Mouse (Mus musculus) stomach, postnatal 0 days (tissue): Measurements from ENCODE around the gene Elp5. TPM values are rescaled to one million over a fixed set of nuclear protein-coding genes. Genes with fewer than 3 reads are reported as not detected.
A peak's percentile ranks its signal among the peaks of the same experiment; 100 is the strongest.

Experiments
- ATAC-seq: fragments of 200-750 bp; cut with Nextera tagmentation; 2 replicates; pipeline ENCODE4 v1.8.0; 2017; ENCODE audit not compliant: low FRiP score, low TSS enrichment
- DNase-seq: peaks from one replicate; pipeline ENCODE4 v3.0.0-alpha.2; 2016; ENCODE audit warnings: low spot score
- H3K27ac ChIP-seq: fragments of 300-500 bp; sonication (generic); replicated peaks from 2 replicates; pipeline ENCODE4 v1.5.1; 2014; ENCODE audit warnings: mild to moderate bottlenecking, control low read depth
- H3K27me3 ChIP-seq: fragments of 300-500 bp; sonication (generic); 2 replicates; pipeline ENCODE4 v1.6.1; 2014; ENCODE audit warnings: low read length; ENCODE audit not compliant: control insufficient read depth, insufficient read depth
- H3K36me3 ChIP-seq: fragments of 300-500 bp; sonication (generic); 2 replicates; pipeline ENCODE4 v1.6.1; 2014; ENCODE audit warnings: low read length, mixed read lengths; ENCODE audit not compliant: control insufficient read depth, insufficient read depth
- H3K4me1 ChIP-seq: fragments of 300-500 bp; sonication (generic); replicated peaks from 2 replicates; pipeline ENCODE4 v1.6.1; 2014; ENCODE audit warnings: antibody characterized with exemption; ENCODE audit not compliant: control insufficient read depth, insufficient read depth
- H3K4me2 ChIP-seq: fragments of 300-500 bp; sonication (generic); replicated peaks from 2 replicates; pipeline ENCODE4 v1.6.1; 2014; ENCODE audit warnings: low read depth, mild to moderate bottlenecking, control low read depth, moderate library complexity
- H3K4me3 ChIP-seq: fragments of 300-500 bp; sonication (generic); 2 replicates; pipeline ENCODE4 v1.5.1; 2014; ENCODE audit warnings: low read depth, low read length, control low read depth
- H3K9ac ChIP-seq: fragments of 300-500 bp; sonication (generic); 2 replicates; pipeline ENCODE4 v1.6.1; 2014; ENCODE audit warnings: mild to moderate bottlenecking, low read length, control low read depth, mixed read lengths
- H3K9me3 ChIP-seq: fragments of 300-500 bp; sonication (generic); 2 replicates; pipeline ENCODE4 v1.6.1; 2016; ENCODE audit warnings: low read length; ENCODE audit not compliant: control insufficient read depth
- CTCF ChIP-seq: IDR thresholded peaks from 2 replicates; pipeline ENCODE4 v1.5.1; 2016; ENCODE audit warnings: antibody characterized with exemption, low read depth, mild to moderate bottlenecking, moderate library complexity
- EP300 ChIP-seq: optimal IDR thresholded peaks from 2 replicates; pipeline ENCODE3; 2016; ENCODE audit warnings: antibody characterized with exemption
- WGBS: fragments of 180-500 bp; shearing (Covaris S2); extraction: QIAGEN DNeasy Blood & Tissue Kit; methylation state at CpG from one replicate; pipeline ENCODE4 v1.1.7; 2014; 5-methylcytosine and 5-hydroxymethylcytosine counted together
- polyA plus RNA-seq: library from polyadenylated mRNA; unstranded; fragments of >200 nt; fragmentation: Nextera tagmentation; extraction: Ambion mirVana; gene quantifications from 2 replicates; pipeline ENCODE4 v1.2.1, GENCODE M21; 2015

Elp5 gene
- polyA plus RNA-seq: 73.1 and 73.4 TPM in 2 replicates

DNA sequence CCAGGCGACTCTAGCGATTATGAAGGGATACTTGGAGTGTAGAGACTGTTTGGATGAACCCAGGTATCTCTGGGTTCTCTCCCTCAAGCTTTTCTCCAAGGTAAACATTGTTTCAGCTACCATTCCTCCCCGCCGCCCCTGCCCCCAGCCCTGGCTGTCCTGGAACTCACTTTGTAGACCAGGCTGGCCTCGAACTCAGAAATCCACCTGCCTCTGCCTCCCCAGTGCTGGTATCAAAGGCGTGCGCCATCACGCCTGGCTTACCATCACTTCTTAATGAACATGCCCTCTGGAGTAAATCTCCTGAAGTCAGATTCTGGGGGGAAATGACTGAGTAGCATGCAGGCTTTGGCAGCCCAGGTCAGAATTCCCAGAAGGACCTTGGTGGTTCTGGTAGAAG, at the start of gene Elp5:
TSS of gene Elp5 (minus strand) at position 293 of the 400 bp plus-strand sequence.
- no peak for TF ChIP-seq EP300
- no peak for TF ChIP-seq CTCF
- H3K4me3 ChIP-seq: peak within 1 kb of the TSS; percentile 97
- ATAC-seq (no peak), DNase-seq (no peak)
- peak within 1 kb of the TSS; percentile 91 for H3K4me2 ChIP-seq
- 42% methylated on average over 8 of the region's 8 CpGs for WGBS
- peaks cover 7% of the 10 kb centered on the region; the same call in 1 of the 2 replicates for H3K36me3 ChIP-seq
- H3K9me3 ChIP-seq: no peaks in the 10 kb centered on the region
- H3K27me3 ChIP-seq: no peaks in the 10 kb centered on the region
- H3K4me1 ChIP-seq: no peaks in the 10 kb centered on the region; the same call in 1 of the 2 replicates
- H3K27ac ChIP-seq: peak within 1 kb of the TSS; percentile 98
- H3K9ac ChIP-seq: peak within 1 kb of the TSS; percentile 97

- no peak for ATAC-seq
Measured at GRCm38 (mm10) chr11:70031321-70031670, 49.0 kb upstream of the Elp5 start.

DNA sequence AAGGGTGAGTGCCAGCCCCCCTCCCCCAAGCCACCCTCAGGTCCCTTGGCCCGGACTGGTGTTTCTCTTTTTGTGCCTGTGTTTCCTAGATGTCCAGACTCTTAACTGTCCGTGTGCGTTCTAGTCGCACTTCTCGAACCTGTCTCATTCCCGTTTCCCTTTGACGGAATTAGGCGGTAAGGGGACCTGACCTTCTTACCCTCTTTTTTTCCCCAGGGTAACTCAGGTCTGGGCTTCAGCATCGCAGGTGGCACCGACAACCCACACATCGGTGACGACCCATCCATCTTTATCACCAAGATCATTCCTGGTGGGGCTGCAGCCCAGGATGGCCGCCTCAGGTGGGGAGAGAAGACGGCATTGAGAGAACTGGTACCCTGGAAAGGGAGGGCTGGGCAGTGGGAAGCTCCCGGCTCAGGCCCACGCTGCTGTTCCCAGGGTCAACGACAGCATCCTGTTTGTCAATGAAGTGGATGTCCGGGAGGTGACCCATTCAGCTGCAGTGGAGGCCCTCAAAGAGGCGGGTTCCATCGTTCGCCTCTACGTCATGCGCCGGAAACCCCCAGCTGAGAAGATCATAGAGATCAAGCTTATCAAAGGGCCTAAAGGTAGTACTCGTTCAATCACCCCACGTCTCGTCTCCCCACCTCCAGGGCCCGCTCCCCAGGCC, 48.5 kb upstream of the Elp5 start:
- TF ChIP-seq EP300: no peak
- no peak for TF ChIP-seq CTCF
- WGBS: 93% methylated on average over 28 of the region's 28 CpGs
- H3K36me3 ChIP-seq: peaks cover 7% of the 10 kb centered on the region
- H3K9me3 ChIP-seq: no peaks in the 10 kb centered on the region
- no peak overlapping the region for H3K9ac ChIP-seq
- no peak for DNase-seq
- H3K4me3 ChIP-seq: no peak overlapping the region
- H3K4me1 ChIP-seq: peaks cover 7% of the 10 kb centered on the region; the same call in 1 of the 2 replicates
- no peak overlapping the region for H3K27ac ChIP-seq
- H3K4me2 ChIP-seq: no peak overlapping the region
- no peaks in the 10 kb centered on the region for H3K27me3 ChIP-seq
- no peak for ATAC-seq

More at GRCm38 (mm10) chr11:70031321-70031670, 49.0 kb upstream of the Elp5 start:
- Histone ChIP-seq H3K27me3 (no peaks in the 10 kb centered on the region), H3K9me3 (no peaks in the 10 kb centered on the region), H3K4me3 (no peak overlapping the region), H3K9ac (no peak overlapping the region), H3K27ac (no peak overlapping the region), H3K4me2 (no peak overlapping the region), H3K4me1 (peaks cover 5% of the 10 kb centered on the region; the same call in 1 of the 2 replicates), H3K36me3 (peaks cover 7% of the 10 kb centered on the region)
- TF ChIP-seq EP300 (no peak), CTCF (no peak)
- no peak for DNase-seq
- 99% methylated on average over 11 of the region's 11 CpGs for WGBS

DNA sequence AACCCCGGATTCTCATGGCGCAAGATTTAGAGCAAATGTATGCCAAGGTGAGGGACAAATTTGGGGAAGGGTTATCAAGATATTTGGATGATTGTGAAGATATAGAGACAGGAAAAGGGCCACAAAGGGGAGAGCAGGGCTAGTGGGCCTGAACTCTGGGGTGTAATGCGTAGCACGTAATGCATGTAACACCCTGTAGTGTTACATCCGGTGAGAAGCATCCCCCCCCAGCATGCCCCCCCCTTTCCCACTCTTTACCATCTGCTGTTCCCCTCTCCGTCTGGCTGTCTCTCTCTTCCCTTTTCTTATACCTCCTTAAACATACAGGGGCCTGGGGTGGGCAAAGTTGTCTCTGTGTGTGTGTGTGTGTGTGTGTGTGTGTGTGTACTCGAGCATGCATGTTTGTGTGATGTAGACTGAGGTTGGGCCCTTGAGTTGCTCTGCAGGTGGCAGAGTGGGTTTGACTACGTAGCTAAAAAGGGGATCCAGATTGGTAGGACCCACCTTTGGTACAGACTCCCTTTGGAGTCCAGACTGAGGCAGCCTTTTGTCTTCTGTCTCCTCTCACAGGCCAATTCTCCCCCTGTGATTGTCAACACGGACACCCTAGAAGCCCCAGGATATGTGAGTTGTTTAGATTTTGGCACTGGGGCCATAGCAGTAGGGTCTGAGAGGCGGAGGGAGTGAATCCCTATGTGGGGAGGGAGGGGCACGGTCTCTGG, 47.7 kb upstream of the Elp5 start:
- Histone ChIP-seq H3K4me2 (peak overlapping the region; percentile 45), H3K36me3 (peaks cover 7% of the 10 kb centered on the region), H3K4me3 (no peak overlapping the region), H3K9me3 (no peaks in the 10 kb centered on the region), H3K27ac (no peak overlapping the region), H3K27me3 (no peaks in the 10 kb centered on the region), H3K4me1 (peaks cover 7% of the 10 kb centered on the region; the same call in 1 of the 2 replicates), H3K9ac (no peak overlapping the region)
- 38% methylated on average over 11 of the region's 11 CpGs for WGBS
- DNase-seq: no peak
- no peak for TF ChIP-seq EP300
- no peak for TF ChIP-seq CTCF
- 0 out of 2 replicates have a peak, but pooled peaks have one; percentile 1 for ATAC-seq

DNA sequence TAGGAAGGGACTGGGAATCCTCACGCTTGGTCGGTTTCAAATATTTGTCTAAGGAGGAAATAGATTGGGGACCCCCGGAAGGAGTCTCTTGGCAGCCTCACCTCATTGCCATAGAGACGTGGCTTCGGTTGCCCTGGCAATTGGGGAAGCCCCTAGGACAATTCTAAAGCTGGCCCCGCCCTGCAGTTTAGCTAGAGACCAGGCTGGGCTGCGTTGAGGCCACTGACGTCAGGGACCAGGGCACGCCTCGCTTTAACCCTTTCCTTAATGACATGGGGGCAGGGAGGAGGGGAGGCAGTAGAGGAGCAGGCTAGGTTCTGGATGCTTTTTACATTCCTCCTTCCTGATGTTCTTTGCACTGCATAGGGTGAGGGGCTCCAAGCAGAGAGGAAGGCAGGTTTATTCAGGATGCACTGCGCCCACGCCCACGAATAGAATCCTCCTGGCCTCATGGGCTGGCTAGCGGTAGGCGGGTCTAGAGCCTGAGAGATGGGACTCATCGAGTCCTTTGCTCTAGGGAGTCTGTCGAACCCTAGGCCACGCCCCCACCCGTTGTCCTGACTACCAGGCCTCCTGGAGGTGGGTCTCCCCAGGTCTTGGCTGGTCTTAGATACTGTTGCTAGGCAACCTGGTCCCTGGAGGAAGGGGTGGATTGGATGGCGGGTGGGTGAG, 46.9 kb upstream of the Elp5 start:
- Histone ChIP-seq H3K9me3 (no peaks in the 10 kb centered on the region), H3K27me3 (no peaks in the 10 kb centered on the region), H3K4me3 (peak overlapping the region; percentile 18), H3K27ac (peak overlapping the region; percentile 71), H3K4me1 (peaks cover 7% of the 10 kb centered on the region; the same call in 1 of the 2 replicates), H3K4me2 (peak overlapping the region; percentile 45), H3K36me3 (peaks cover 7% of the 10 kb centered on the region), H3K9ac (no peak overlapping the region)
- TF ChIP-seq CTCF (no peak), EP300 (no peak)
- 1% methylated on average over 20 of the region's 20 CpGs for WGBS
- DNase-seq: peak; percentile 67
- peak; percentile 77 for ATAC-seq
